Mouse (Mus musculus) ES-CJ7 (cell line): ENCODE results near the gene Cask.

Experiments
- DNase-seq: peaks from one replicate; pipeline ENCODE4 v3.0.0; 2011; ENCODE audit warnings: low read depth, low spot score

Gene Cask

DNA sequence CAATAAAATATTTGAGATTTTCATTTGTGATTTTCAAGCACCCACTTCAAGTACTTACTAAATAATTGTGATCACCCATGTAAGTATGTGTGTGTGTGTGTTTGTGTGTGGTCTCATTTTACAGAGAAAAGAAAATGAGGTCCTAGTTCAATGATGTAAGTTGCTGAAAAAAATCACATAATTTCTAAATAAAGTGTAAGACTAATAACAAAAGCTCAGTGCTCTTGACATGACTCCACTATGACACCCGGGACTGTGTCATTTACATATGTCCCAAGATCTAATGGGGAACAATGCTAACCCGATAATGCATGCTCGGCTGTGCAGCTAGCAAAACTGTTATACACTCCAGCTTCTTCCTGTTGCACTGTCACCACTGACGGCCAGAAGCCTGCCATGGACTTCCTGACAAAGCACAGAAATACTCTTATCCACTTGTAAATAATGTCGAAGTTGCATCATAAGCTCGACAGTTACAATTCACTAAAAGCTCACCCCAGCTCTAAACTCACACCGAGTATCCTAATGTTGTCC is 130.8 kb downstream of the Cask start:
- DNase-seq, result no peak

DNA sequence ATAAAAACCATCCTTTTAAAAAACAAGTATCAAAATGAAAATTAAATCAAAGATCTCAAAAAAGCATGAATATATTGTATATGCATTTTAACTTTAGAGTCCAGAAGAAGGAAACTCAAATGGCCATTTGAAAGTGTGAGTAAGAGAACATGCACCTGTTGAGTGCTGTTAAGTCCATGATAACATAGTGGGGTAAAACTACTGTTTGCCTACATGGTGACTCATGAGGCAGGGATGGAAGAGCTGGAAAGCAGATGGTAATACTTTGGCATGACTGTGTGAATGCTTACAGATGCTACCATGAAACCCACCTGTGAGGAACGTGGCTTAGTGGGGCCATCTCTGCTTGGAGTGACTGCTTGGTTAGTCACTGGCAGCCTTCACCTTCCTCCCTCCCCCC is 132.9 kb downstream of the Cask start:
- no peak for DNase-seq

DNA sequence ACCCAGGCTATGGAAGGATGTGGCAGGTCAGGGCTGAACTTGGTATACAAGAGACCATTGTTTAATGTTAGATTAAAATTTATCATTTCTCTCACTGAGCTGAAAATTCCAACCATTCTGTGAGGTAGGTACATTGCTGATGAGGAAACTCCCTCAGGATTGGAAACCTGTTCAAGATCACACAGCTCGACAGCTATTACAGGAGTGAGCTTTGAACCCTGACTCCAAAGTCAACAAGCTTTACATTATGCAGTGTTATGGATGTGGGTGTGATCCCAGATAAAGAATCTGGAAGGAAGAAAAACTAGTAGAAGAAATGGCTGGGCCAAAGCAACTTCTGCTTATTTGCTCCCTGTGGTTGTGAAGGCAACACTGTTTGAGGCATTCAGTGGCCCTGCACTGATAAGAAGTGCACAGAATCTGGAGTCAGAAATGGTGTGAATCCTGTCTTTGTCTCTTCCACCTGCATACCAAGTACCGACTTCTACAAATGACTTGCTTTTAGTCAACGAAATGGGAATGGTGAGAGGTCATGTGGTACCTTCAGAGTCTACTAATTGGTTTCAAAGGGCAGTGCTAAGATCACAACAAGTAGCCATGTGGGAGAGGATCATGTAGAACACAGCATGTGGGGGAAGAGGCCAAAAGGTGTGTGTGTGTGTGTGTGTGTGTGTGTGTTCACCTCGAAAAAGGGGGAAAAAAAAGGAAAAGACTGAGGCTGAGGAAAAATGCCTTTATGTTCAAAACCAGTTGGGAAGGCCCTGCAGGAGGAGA is 134.2 kb downstream of the Cask start:
- no peak for DNase-seq

DNA sequence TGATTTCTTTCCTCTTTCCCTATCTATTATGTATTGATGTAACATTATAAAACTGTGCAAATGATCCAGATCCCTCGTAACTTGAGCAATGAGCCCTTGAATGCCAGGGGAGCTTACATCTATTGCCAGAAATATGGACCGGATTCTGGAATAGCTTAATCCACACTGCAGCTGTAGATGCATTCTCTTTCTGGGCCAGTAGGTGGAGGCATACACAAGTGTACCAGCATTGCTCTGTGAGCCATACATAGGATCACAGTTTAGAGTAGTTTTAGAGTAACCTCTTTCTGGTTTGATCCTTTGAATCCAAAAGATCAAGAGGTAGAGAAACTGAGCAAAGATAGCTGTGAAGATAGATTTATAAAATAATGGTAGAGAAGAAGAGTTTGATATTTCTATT is 141.0 kb downstream of the Cask start:
- DNase-seq, result peak; percentile 28

DNA sequence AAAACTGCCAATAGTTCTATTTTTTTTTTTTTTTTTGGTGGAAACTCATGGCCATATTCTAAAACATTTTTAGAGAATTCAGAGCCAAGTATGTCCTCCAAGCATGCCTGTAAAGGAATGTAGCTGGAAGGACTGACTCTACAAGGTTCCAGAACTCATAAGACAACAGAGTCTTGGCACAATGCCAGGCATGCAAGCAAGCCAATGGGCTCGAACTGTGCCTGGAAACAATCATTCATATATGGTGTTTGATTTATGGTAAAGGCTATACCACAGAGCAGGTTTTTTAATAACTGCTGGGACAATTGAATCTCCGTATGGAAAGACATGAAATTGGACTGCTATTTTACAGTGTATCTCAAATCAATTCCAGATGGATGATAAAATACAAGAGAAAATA is 146.1 kb downstream of the Cask start:
- no peak for DNase-seq

DNA sequence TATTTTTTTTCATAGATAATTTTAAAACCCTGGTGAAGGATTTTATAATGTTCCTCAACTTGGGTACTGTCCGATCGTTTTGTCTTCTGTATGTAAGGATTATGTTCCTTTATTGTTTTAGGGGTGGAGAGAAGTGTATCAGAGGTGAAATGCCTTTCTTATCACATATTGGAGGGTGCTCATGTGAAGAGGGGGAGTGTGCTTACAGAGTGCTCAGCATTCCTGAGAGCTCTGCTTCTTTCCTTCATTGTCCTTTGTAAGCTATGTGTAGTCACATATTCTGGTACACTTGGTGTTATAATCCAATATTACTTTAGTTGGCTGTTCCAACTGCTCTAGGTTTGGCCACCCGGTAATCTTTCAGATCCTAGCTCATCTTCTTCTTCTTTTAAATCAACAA is 150.5 kb downstream of the Cask start:
- no peak for DNase-seq

DNA sequence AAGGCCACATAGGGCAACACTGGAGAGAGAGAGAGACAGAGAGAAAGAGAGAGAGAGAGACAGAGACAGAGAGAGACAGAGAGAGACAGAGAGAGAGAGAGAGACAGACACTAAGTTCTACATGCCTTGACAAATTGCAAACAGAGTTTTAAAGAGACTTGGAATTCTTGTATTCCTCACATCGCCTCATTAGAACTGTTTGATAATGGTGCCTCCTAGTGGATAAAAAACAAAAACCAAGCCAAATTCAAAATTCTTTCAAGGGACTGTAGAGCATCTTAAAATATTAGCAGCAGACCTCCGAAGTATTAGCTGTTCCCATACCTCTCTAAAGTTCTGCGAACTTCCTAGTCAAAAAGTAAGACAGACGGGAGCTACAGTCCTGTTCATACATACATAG is 159.3 kb downstream of the Cask start:
- no peak for DNase-seq

DNA sequence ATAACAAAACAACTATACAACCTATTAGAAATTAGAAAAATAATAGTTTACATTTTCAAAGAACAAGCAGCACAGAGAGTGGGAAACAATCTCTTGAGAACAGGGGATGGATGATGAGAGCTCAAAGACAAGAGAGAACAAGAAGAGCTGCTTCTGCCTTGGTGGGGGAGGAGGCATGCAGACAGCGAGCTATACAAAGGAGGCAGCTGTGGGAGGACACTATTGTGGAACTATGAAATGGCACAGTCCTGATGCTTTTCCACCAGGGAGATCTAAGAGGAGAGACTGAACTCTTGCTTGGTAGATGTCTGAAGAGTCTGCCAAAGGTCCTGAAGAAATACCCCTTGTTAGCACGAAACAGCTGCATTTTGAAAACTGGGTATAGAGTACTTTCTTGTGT is 162.8 kb downstream of the Cask start:
- DNase-seq, result no peak

DNA sequence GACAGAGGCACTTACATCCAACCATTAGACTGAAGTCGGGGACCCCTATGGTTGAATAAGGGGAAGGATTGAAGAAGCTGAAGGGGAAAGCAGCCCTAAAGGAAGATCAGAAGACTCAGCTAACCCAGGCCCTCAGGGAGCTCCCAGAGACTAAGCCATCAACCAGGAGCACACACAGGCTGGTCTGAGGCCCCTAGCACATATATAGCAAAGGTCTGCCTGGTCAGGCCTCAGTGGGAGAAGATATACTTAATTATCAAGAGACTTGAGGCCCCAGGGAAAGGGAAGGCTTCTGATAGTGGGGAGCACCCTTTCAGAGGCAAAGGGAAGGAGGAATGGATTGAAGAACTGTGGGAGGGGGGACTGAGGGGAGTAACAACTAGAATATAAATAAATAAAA is 164.6 kb downstream of the Cask start:
- no peak for DNase-seq

DNA sequence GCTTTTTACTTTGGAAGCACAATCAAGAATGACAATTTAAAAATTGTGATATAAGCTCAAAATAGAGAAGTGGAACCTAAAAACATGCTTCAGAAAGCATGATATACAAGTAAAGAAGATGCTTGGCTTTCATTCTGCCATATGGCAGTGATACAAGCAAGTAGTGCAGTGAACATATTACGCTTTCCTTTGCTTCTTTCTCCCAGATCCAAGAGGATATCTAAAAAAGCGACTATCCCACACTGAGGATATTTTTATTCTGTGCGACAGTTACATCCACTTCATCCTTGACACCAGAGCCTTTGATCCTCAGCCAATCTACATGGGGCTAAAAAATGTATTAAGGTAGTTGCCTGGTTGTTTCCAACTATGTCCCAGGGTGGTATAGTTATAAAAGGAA is 169.4 kb downstream of the Cask start:
- DNase-seq, result no peak

DNA sequence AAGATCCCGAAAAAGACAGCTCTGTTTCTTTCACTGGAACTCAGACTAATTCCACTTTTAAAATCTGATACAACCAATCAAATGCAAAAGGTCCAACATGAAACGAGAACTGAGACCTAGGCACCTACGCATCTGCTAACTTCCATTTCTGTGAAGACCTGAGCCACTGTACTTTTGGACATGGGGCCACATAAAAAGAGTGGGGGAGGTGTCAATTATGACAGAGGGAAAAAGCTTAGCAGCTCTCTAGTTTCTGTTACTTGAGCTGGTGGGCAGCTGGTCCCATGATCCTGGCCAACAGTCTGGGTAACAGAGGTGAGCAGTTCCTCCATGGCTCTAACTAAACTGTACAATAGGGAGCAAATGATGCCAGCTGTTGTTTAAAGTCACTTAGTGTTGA is 178.2 kb downstream of the Cask start:
- no peak for DNase-seq

DNA sequence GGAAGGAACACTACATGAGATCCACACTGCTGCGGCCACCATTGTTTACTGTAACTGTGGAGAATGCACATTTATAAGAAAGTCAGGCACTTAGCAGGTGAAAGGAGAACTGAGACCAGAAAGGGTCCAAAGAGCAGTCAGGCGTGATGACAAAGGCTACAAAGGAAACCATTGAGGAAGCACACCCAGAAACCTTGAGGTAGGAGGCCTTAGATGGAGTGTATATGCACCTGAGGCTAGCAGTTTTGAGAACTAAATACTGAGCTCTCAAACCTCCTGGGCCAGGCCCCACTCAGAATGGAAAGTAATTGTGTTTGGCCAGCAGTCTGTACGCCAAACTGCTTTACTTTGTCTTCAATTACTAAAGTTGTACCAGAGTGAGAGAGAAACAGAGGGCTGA is 180.8 kb downstream of the Cask start:
- no peak for DNase-seq

DNA sequence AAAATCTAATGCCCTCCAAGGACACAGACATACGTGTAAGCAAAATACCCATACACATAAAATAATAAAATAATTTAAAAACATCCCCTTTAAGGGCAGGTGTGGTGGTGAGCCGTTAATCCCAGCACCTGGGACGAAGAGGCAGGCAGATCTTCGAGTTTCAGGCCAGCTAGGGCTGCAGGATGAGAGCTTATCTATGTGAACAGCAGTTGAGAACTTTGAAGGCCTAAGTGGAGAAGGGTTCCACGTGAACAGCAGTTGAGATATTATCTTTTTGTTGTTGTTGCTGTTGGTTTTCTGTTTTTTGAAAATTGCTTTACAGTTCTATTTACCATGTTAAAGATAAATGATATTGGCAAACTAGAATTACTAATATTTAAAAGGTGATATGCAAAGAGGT is 182.3 kb downstream of the Cask start:
- no peak for DNase-seq

DNA sequence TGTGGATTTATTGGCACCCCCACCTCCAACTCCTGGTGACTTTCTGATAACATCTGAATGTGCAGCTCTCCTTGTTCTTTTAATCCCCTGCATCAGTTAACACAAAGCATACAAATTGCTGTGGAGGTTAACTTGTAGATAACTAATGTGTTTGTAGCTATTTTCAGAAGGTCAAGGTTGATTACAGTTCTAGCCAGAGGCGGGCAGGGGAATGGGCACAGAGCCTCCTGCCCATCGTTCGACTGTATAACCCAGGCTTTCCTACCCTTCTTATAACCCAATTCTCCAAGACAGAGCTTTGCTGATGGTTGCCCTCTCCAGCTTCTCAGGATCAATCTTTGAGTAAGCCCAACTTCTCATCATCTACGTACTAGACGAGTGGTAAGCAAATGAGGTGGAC is 190.1 kb downstream of the Cask start, which contains the start of gene Gpr82:
Gene Gpr82, plus strand, starts transcription at position 301 of the 400 bp plus-strand sequence.
- no peak for DNase-seq

DNA sequence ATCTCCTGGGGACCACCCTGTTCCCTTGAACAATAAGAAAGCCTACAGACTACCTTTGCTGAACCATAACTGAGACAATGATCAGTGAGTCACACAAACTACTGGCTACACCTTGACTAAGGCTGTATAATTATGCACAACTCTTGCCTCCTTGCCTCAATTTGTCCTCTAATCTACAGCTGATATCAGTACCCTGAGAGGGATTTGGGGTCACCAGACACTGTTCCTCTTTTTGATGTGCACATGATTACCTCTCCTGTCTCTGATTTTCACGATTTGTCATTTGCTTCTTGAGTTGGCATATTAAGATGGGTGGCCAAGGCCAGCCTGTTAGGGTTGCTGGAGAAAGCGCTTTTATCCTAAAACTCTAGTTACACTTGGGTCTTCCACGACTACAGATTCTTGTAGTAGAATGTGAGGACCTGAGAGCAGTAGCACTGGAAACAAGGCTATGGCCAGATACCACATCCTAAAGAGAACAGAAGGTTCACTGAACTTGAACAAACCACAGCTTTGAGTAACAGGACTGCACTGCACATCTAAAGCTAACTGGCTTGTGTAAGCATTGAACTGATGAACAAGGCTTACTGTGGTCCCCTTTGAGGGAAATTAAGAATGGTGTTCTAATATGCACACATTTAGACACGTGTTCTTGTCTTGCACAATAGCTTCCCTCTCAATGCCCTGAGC is 191.8 kb downstream of the Cask start:
- no peak for DNase-seq

DNA sequence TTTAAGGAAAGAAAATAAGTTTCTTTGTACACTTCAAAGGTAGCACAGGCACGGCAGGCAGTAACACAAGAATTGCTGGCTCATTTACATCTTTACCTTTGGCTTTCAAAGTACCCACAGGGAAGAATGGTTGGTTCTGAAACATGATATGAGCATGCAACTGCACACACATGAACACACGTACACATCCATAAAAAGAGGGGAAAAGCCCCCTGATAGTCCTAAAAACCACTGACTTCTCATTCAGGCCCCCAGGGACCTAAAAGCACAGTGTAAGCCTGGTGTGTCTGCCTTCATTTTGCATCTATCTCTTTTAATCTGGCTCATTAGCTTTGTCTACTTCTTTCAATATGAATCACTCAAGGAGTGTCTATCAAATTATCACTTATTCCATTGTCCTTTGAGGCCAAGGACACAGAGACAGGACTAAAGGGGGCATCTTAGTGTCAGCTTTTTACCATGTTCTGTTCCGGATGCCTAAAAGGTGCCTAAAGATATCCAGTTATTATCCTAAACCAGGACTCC is 192.5 kb downstream of the Cask start:
- no peak for DNase-seq

DNA sequence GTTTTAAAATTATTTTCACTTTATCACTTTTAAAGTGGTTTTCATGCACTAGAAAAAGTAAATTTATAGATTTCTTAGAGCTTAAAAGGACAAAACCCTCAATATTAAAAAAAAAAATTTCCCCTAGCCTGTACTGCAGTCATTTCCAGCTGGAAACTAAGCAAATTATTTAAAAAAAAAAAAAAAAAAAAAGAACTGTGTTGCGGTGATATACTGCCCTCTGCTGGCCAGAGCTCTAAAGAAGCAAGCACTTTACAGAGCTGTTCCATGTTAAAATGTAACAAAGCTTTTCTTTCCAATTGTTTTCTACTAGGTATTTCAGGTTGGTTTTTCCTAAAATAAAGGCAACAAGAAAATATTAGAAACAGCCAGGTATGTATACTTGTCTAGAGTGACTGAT is 194.4 kb downstream of the Cask start:
- DNase-seq, result peak; percentile 15

DNA sequence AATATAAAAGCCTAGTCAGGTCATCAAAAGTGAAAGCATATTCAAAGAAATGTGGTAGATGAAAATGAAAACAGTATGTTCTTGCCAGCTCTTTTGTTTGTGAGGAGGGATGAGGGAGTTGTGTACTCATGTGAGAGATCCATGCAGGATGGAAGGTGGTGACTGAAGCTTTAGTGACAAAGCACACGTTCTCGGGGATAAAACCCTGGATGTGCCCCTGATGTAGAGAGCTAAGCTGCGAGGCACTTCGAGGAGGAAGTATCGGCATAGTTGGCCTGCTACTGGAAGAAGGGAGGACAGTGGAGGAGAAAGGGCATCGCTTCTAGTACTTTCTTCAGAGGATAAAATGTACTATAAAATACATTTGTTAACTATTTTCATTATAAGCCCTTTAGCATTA is 195.3 kb downstream of the Cask start:
- DNase-seq, result no peak

DNA sequence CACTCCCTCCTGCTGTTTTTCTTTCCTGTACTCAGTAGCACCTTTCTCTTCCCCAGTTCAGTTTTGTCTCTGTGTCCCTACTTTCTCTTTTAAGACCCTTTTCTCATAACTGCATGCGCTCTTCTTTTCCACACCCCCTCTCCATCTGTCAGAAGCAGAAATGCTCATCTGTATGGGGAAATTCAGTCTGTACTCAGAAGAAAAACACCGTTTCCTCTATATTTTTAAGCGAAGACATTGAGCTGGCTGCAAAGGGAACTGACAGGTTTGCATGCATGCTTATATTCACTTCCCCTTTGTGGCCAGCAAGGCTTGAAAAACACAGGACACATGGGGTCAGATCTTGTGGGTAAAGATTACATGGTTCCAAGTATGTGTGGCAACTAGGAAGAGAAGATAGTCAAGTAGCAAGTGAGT is 196.2 kb downstream of the Cask start:
- no peak for DNase-seq

DNA sequence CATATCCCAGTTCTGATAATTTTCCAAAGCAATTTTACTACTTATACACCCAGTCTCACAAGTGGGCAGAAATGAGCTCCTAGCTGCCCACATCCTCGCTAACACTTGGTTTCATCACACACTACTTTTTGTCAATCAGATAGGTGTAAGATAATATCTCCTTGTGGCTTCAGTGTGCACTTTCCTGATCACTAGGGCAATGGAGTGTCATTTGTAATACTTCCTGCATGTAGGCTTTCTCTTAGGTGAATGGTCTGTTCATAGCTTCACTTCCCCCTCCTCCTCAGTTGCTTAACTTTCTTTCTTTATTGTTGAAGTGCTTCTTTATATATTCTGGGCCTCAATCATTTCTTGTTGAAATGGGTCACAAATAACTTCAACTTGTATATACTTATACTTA is 198.9 kb downstream of the Cask start:
- no peak for DNase-seq

DNA sequence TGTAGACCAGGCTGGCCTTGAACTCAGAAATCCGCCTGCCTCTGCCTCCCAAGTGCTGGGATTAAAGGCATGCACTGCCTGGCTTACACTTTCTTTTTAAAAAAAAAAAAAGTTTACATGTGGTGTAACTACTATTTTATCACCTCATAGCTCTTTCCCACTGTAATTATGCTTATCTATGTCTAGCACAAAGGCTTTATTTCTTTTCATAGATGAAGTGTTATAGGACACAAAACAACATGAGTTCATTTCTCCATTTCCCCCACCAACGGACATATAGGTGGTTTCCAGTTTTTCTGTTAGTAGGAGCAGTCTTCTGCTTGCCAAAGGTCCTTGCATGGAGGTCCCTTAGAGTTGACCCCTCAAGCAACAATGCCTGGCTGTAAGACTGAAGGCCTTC is 199.3 kb downstream of the Cask start:
- no peak for DNase-seq

DNA sequence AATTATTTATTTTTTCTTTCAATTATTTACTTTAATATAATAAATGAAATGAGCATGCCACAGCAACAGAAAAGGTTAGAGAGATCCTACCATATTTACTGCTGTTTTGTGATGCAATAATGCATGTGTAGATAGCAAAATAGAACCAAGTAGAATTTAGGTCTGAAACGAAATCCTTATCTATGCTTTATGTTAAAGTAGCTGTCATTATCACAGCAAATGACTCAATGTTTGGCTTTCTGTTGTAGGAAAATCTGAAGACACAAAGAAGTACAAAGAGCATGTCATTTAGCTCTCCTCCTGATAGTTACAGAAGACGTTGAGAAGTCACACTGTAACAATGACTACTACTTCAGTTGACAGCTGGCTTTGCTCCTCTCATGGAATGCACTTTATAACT is 212.3 kb downstream of the Cask start:
- no peak for DNase-seq

DNA sequence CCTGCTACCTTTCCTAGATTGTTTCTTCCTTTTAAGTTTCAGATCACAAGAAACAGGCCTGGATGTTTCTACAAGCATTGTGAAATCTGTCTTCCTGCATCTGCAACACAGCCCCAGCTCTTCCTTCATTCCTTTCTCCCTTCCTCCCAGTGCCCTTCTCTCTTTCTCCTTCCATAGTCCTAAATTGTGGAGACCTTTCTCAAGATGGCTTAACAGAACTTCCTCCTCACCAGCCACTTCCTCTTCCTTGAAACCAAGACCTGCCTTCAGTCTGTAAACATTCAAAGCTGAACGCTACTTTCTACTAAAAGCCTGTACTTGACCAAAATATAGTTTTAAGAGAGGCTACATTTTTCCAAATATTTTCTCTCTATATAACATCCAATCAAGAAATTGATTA is 214.8 kb downstream of the Cask start:
- DNase-seq, result no peak
